Mouse (Mus musculus) right cerebral cortex, postnatal 36 days (tissue): Measurements from ENCODE around the gene Eif2b5.
"Not testable (repeated sequence)": the region's sequence is repeated elsewhere in the genome, so short reads cannot be mapped to it uniquely, and the experiment has no call there.

Experiments used
- DNase-seq, 2 experiments: peaks; one replicate each; pipeline ENCODE4 v3.0.0; 2022; ENCODE audit warnings: low spot score in 2 of 2, mixed read lengths in 1 of 2

The Eif2b5 gene

GRCm38 (mm10) chr16:20498677-20499475, at the start of gene Eif2b5:
Eif2b5 (plus strand) TSS chr16:20498817.
- DNase-seq: peak; percentile 91 to 93

- DNase-seq: no peak
These were observed 46.8 kb upstream of the Eif2b5 start for GRCm38 (mm10) chr16:20451774-20452173.

GRCm38 (mm10) chr16:20454155-20454654, 44.4 kb upstream of the Eif2b5 start:
- DNase-seq: no peak

GRCm38 (mm10) chr16:20456106-20456505, 42.5 kb upstream of the Eif2b5 start:
- no peak for DNase-seq

- DNase-seq: not testable (repeated sequence)
These were observed 39.9 kb upstream of the Eif2b5 start for GRCm38 (mm10) chr16:20458736-20459135.

GRCm38 (mm10) chr16:20464725-20465124, 33.9 kb upstream of the Eif2b5 start:
- no peak for DNase-seq

- no peak for DNase-seq
These were observed 27.6 kb upstream of the Eif2b5 start for GRCm38 (mm10) chr16:20470981-20471380.

- DNase-seq: no peak
These were observed 26.9 kb upstream of the Eif2b5 start for GRCm38 (mm10) chr16:20471686-20472085.

- DNase-seq: no peak
These were observed 24.9 kb upstream of the Eif2b5 start for GRCm38 (mm10) chr16:20473748-20474147.

GRCm38 (mm10) chr16:20474211-20474610, 24.4 kb upstream of the Eif2b5 start:
- DNase-seq: no peak

- DNase-seq: no peak
These were observed 23.8 kb upstream of the Eif2b5 start for GRCm38 (mm10) chr16:20474786-20475185.

- DNase-seq: no peak
These were observed 23.3 kb upstream of the Eif2b5 start for GRCm38 (mm10) chr16:20475335-20475734.

GRCm38 (mm10) chr16:20476857-20477256, 21.8 kb upstream of the Eif2b5 start:
- no peak for DNase-seq

GRCm38 (mm10) chr16:20477270-20477669, 21.3 kb upstream of the Eif2b5 start:
- no peak for DNase-seq

GRCm38 (mm10) chr16:20478504-20478903, 20.1 kb upstream of the Eif2b5 start:
- DNase-seq: no peak

GRCm38 (mm10) chr16:20479026-20479760, 19.4 kb upstream of the Eif2b5 start:
- DNase-seq: not testable (repeated sequence)

GRCm38 (mm10) chr16:20480115-20480514, 18.5 kb upstream of the Eif2b5 start:
- no peak for DNase-seq

GRCm38 (mm10) chr16:20481746-20482145, 16.9 kb upstream of the Eif2b5 start:
- no peak for DNase-seq

- DNase-seq: not testable (repeated sequence)
These were observed 14.9 kb upstream of the Eif2b5 start for GRCm38 (mm10) chr16:20483716-20484115.

- DNase-seq: no peak
These were observed 13.6 kb upstream of the Eif2b5 start for GRCm38 (mm10) chr16:20485061-20485460.

GRCm38 (mm10) chr16:20486048-20486447, 12.6 kb upstream of the Eif2b5 start:
- DNase-seq: no peak

GRCm38 (mm10) chr16:20488151-20488550, 10.5 kb upstream of the Eif2b5 start:
- DNase-seq: no peak

GRCm38 (mm10) chr16:20488751-20489150, 9.9 kb upstream of the Eif2b5 start:
- DNase-seq: not testable (repeated sequence)
